Mouse (Mus musculus) neural tube, embryonic 11.5 days (tissue): ENCODE data around the gene Fbxw4. TPM values are rescaled to one million over a fixed set of nuclear protein-coding genes. Genes with fewer than 3 reads are reported as not detected.

Source experiments
- ATAC-seq: fragments of 200-750 bp; cut with Nextera tagmentation; 2 replicates; pipeline ENCODE4 v1.8.0; 2017; ENCODE audit warnings: moderate number of reproducible peaks, mild to moderate bottlenecking, moderate TSS enrichment, moderate library complexity; ENCODE audit not compliant: insufficient read depth, low FRiP score, low TSS enrichment
- DNase-seq: peaks from one replicate; pipeline ENCODE4 v3.0.0-alpha.2; 2015; ENCODE audit warnings: low spot score
- H3K27ac ChIP-seq: fragments of 300-500 bp; sonication (generic); 2 replicates; pipeline ENCODE4 v1.5.1; 2014; ENCODE audit warnings: low read depth, mild to moderate bottlenecking, low read length
- H3K27me3 ChIP-seq: fragments of 300-500 bp; sonication (generic); 2 replicates; pipeline ENCODE4 v1.6.1; 2014; ENCODE audit warnings: mild to moderate bottlenecking, low read length, mixed read lengths; ENCODE audit not compliant: control insufficient read depth, insufficient read depth
- H3K36me3 ChIP-seq: fragments of 300-500 bp; sonication (generic); 2 replicates; pipeline ENCODE4 v1.6.1; 2014; ENCODE audit warnings: mild to moderate bottlenecking, low read length, moderate library complexity, mixed read lengths; ENCODE audit not compliant: control insufficient read depth, insufficient read depth
- H3K4me1 ChIP-seq: fragments of 300-500 bp; sonication (generic); 2 replicates; pipeline ENCODE4 v1.6.1; 2014; ENCODE audit warnings: low read length, mixed read lengths; ENCODE audit not compliant: control insufficient read depth, insufficient read depth
- H3K4me2 ChIP-seq: fragments of 300-500 bp; sonication (generic); 2 replicates; pipeline ENCODE4 v1.6.1; 2014; ENCODE audit warnings: low read depth, mild to moderate bottlenecking, moderate library complexity
- H3K4me3 ChIP-seq: fragments of 300-500 bp; sonication (generic); 2 replicates; pipeline ENCODE4 v1.5.1; 2014; ENCODE audit warnings: low read depth, low read length
- H3K9ac ChIP-seq: fragments of 300-500 bp; sonication (generic); 2 replicates; pipeline ENCODE4 v1.6.1; 2014; ENCODE audit warnings: mild to moderate bottlenecking, low read length
- H3K9me3 ChIP-seq: fragments of 300-500 bp; sonication (generic); 2 replicates; pipeline ENCODE4 v1.6.1; 2016; ENCODE audit warnings: low read length; ENCODE audit not compliant: control insufficient read depth
- WGBS: fragments of 180-500 bp; shearing (Covaris S2); extraction: QIAGEN DNeasy Blood & Tissue Kit; methylation state at CpG from one replicate; pipeline ENCODE4 v1.1.7; 2014; 5-methylcytosine and 5-hydroxymethylcytosine counted together
- polyA plus RNA-seq: library from polyadenylated mRNA; unstranded; fragments of >200 nt; fragmentation: Nextera tagmentation; extraction: Ambion mirVana; gene quantifications from 2 replicates; pipeline ENCODE4 v1.2.1, GENCODE M21; 2014

Fbxw4 gene
- polyA plus RNA-seq, 1 experiment from 2014 or later = 4.4 TPM

- WGBS = 21% methylated on average over 18 of the region's 18 CpGs
- Histone ChIP-seq H3K27ac (peak overlapping the region; percentile 91), H3K27me3 (no peaks in the 10 kb centered on the region), H3K36me3 (no peaks in the 10 kb centered on the region), H3K4me3 (peak overlapping the region; percentile 82), H3K4me1 (peaks cover 5% of the 10 kb centered on the region; the same call in 1 of the 2 replicates), H3K9ac (peak overlapping the region; percentile 98), H3K9me3 (no peaks in the 10 kb centered on the region), H3K4me2 (peak overlapping the region; percentile 72)
- DNase-seq (no peak), ATAC-seq (no peak)
Observed at GRCm38 (mm10) chr19:45660503-45660790, 335 bp upstream of the Fbxw4 start.

- peak; percentile 31; the same call in 1 of the 2 replicates for ATAC-seq
- Histone ChIP-seq H3K4me2 (peak overlapping the region; percentile 72), H3K9ac (peak overlapping the region; percentile 98), H3K27me3 (no peaks in the 10 kb centered on the region), H3K9me3 (no peaks in the 10 kb centered on the region), H3K4me3 (peak overlapping the region; percentile 82), H3K4me1 (peaks cover 5% of the 10 kb centered on the region; the same call in 1 of the 2 replicates), H3K27ac (peak overlapping the region; percentile 91), H3K36me3 (no peaks in the 10 kb centered on the region)
- DNase-seq = no peak
- WGBS = 1% methylated on average over 12 of the region's 18 CpGs
Observed at GRCm38 (mm10) chr19:45659301-45659737, 793 bp downstream of the Fbxw4 start.

- DNase-seq (no peak), ATAC-seq (no peak)
- peak overlapping the region; percentile 82 for H3K4me3 ChIP-seq
- H3K4me2 ChIP-seq = peak overlapping the region; percentile 72
- WGBS = 77% methylated on average over 10 of the region's 10 CpGs
- H3K9ac ChIP-seq = peak overlapping the region; percentile 98
- no peaks in the 10 kb centered on the region for H3K9me3 ChIP-seq
- H3K27ac ChIP-seq = no peak overlapping the region
- H3K4me1 ChIP-seq = peaks cover 5% of the 10 kb centered on the region; the same call in 1 of the 2 replicates
- H3K27me3 ChIP-seq = no peaks in the 10 kb centered on the region
- no peaks in the 10 kb centered on the region for H3K36me3 ChIP-seq
Observed at GRCm38 (mm10) chr19:45658556-45659268, 1.4 kb downstream of the Fbxw4 start.

- WGBS = 90% methylated on average over 1 of the region's 1 CpGs
- peaks cover 5% of the 10 kb centered on the region; the same call in 1 of the 2 replicates for H3K4me1 ChIP-seq
- H3K36me3 ChIP-seq = no peaks in the 10 kb centered on the region
- H3K9ac ChIP-seq = no peak overlapping the region
- H3K27me3 ChIP-seq = no peaks in the 10 kb centered on the region
- DNase-seq (no peak), ATAC-seq (no peak)
- H3K27ac ChIP-seq = no peak overlapping the region
- H3K4me3 ChIP-seq = no peak overlapping the region
- no peak overlapping the region for H3K4me2 ChIP-seq
- H3K9me3 ChIP-seq = no peaks in the 10 kb centered on the region
Observed at GRCm38 (mm10) chr19:45657828-45658227, 2.3 kb downstream of the Fbxw4 start.

- DNase-seq = no peak
- no peaks in the 10 kb centered on the region for H3K9me3 ChIP-seq
- no peak for ATAC-seq
- H3K36me3 ChIP-seq = no peaks in the 10 kb centered on the region
- H3K27ac ChIP-seq = no peak overlapping the region
- peaks cover 5% of the 10 kb centered on the region; the same call in 1 of the 2 replicates for H3K4me1 ChIP-seq
- no peak overlapping the region for H3K4me2 ChIP-seq
- H3K9ac ChIP-seq = no peak overlapping the region
- no peak overlapping the region for H3K4me3 ChIP-seq
- 75% methylated on average over 8 of the region's 8 CpGs for WGBS
- no peaks in the 10 kb centered on the region for H3K27me3 ChIP-seq
Observed at GRCm38 (mm10) chr19:45656810-45657595, 3.1 kb downstream of the Fbxw4 start.

- Histone ChIP-seq H3K4me2 (no peak overlapping the region), H3K27ac (no peak overlapping the region), H3K4me1 (peaks cover 5% of the 10 kb centered on the region; the same call in 1 of the 2 replicates), H3K36me3 (no peaks in the 10 kb centered on the region), H3K9me3 (no peaks in the 10 kb centered on the region), H3K9ac (no peak overlapping the region), H3K27me3 (no peaks in the 10 kb centered on the region), H3K4me3 (no peak overlapping the region)
- ATAC-seq = no peak
- 75% methylated on average over 8 of the region's 8 CpGs for WGBS
- no peak for DNase-seq
Observed at GRCm38 (mm10) chr19:45655870-45656269, 4.2 kb downstream of the Fbxw4 start.

GRCm38 (mm10) chr19:45653986-45654385 is 6.1 kb downstream of the Fbxw4 start:
- DNase-seq = no peak

GRCm38 (mm10) chr19:45652286-45652988 is 7.7 kb downstream of the Fbxw4 start:
- Histone ChIP-seq H3K4me2 (no peak overlapping the region), H3K36me3 (no peaks in the 10 kb centered on the region), H3K4me3 (no peak overlapping the region), H3K27me3 (no peaks in the 10 kb centered on the region), H3K27ac (no peak overlapping the region), H3K9me3 (no peaks in the 10 kb centered on the region), H3K4me1 (no peaks in the 10 kb centered on the region), H3K9ac (no peak overlapping the region)
- ATAC-seq = no peak
- DNase-seq = no peak
- 66% methylated on average over 15 of the region's 15 CpGs for WGBS

More at GRCm38 (mm10) chr19:45653986-45654385, 6.1 kb downstream of the Fbxw4 start:
- WGBS = 52% methylated on average over 6 of the region's 6 CpGs
- no peak for ATAC-seq
- H3K27ac ChIP-seq = no peak overlapping the region
- H3K27me3 ChIP-seq = no peaks in the 10 kb centered on the region
- H3K4me2 ChIP-seq = no peak overlapping the region
- H3K9ac ChIP-seq = no peak overlapping the region
- no peak overlapping the region for H3K4me3 ChIP-seq
- H3K4me1 ChIP-seq = peaks cover 2% of the 10 kb centered on the region; the same call in 1 of the 2 replicates
- no peaks in the 10 kb centered on the region for H3K9me3 ChIP-seq
- no peaks in the 10 kb centered on the region for H3K36me3 ChIP-seq
